Mouse (Mus musculus): ENCODE measurements around the gene Fras1. TPM values are rescaled to one million over a fixed set of nuclear protein-coding genes. Genes with fewer than 3 reads are reported as not detected.
A peak's percentile ranks its signal among the peaks of the same experiment; 100 is the strongest.

The Fras1 gene
- polyA plus RNA-seq, 1 experiment from 2014 or later, result 20.0 TPM

DNA sequence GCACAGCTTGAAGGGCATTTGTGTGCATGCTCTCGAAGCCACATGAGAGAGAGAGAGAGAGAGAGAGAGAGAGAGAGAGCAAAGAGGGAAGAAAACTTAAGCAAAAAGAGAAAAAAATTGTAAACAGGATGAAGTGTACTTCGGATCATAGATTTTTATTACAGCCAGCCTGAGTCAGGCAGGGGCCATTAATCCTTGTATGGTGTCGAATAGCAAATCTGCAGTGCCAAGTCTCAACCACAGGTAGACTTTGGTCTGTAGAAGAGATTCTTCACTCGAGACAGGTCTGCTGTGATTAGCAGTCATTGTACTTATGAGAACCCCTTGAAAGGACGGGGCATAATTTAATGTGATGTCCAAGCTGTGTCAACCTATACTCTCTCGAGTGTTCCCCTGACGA is 383.9 kb downstream of the Fras1 start:
- H3K4me2 ChIP-seq (replicated peaks; ENCODE audit: low read depth, low read length), result no peak overlapping the region
- H3K27me3 ChIP-seq (ENCODE audit: control insufficient read depth, insufficient read depth, low read length), result no peaks in the 10 kb centered on the region
- WGBS, result 93% methylated on average over 7 of the region's 7 CpGs
- no peaks in the 10 kb centered on the region for H3K4me1 ChIP-seq (replicated peaks; ENCODE audit: control insufficient read depth, insufficient read depth, low read length)
- H3K4me3 ChIP-seq (ENCODE audit: low read depth, low read length), result no peak overlapping the region
- DNase-seq (ENCODE audit: low spot score) (no peak), ATAC-seq (ENCODE audit: low FRiP score) (no peak)
- H3K9me3 ChIP-seq (ENCODE audit: control insufficient read depth, low read length), result no peaks in the 10 kb centered on the region
- H3K9ac ChIP-seq (ENCODE audit: low read depth, low read length), result no peak overlapping the region
- H3K27ac ChIP-seq (ENCODE audit: low read depth, low read length), result no peak overlapping the region
- H3K36me3 ChIP-seq (ENCODE audit: control insufficient read depth, insufficient read depth, low read length), result no peaks in the 10 kb centered on the region

DNA sequence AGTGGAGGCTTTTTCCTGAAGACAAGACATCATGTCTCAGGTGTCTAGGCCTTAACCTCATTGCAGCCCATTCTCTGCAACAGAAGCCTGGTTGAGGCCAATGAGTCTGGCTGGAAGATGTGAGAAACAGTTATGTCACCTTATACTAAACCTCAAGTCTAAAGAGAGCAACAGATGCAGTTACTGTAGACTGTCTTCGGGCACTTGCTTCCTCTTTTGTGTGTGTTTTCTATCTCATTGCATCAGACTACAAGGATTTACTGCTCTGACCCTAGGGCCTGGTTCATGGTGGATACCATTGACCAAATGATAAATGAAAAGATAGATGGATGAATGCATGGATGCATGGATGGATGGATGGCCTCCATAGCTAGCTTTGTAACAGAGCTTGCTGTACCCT is 388.3 kb downstream of the Fras1 start:
- Histone ChIP-seq H3K4me2 (replicated peaks; ENCODE audit: low read depth, low read length) (no peak overlapping the region), H3K9ac (ENCODE audit: low read depth, low read length) (no peak overlapping the region), H3K4me1 (replicated peaks; ENCODE audit: control insufficient read depth, insufficient read depth, low read length) (no peaks in the 10 kb centered on the region), H3K27me3 (ENCODE audit: control insufficient read depth, insufficient read depth, low read length) (no peaks in the 10 kb centered on the region), H3K27ac (ENCODE audit: low read depth, low read length) (no peak overlapping the region), H3K4me3 (ENCODE audit: low read depth, low read length) (no peak overlapping the region), H3K36me3 (ENCODE audit: control insufficient read depth, insufficient read depth, low read length) (no peaks in the 10 kb centered on the region), H3K9me3 (ENCODE audit: control insufficient read depth, low read length) (no peaks in the 10 kb centered on the region)
- no peak for ATAC-seq (ENCODE audit: low FRiP score)
- 87% methylated on average over 1 of the region's 1 CpGs for WGBS
- DNase-seq (ENCODE audit: low spot score), result no peak

DNA sequence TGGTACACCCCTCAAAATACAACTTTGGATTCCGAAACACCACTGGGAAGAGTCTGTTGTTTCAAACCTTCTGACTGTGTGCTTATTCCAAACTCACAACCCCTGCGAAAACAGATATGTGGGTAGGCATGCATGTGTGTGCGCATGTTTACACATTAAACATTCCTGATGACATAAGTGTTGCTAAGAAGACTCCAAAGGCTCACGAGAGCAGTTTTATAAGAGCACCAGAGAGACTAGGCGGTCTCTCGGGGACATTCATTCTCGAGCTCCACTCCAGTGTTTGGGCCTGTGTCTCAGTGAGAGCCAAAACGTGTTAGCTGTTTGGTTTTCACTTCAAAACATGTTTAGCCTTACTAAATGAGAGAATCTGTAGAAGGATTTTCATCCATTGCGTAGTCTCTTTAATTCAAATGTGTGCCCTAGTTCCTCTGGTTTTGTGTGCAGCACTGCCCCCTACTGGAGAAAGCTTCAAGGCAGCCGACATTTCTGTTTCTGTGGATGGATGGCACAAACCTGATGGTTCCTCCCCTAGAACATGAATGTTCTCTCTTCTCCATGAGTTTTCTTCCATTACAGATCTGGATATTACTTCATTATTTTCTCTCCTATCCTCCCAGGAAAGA is 395.2 kb downstream of the Fras1 start:
- H3K9ac ChIP-seq (ENCODE audit: low read depth, low read length), result no peak overlapping the region
- H3K27ac ChIP-seq (ENCODE audit: low read depth, low read length), result no peak overlapping the region
- H3K27me3 ChIP-seq (ENCODE audit: control insufficient read depth, insufficient read depth, low read length), result no peaks in the 10 kb centered on the region
- 66% methylated on average over 10 of the region's 10 CpGs for WGBS
- no peak overlapping the region for H3K4me2 ChIP-seq (replicated peaks; ENCODE audit: low read depth, low read length)
- no peaks in the 10 kb centered on the region for H3K9me3 ChIP-seq (ENCODE audit: control insufficient read depth, low read length)
- H3K36me3 ChIP-seq (ENCODE audit: control insufficient read depth, insufficient read depth, low read length), result no peaks in the 10 kb centered on the region
- ATAC-seq (ENCODE audit: low FRiP score), result no peak
- H3K4me1 ChIP-seq (replicated peaks; ENCODE audit: control insufficient read depth, insufficient read depth, low read length), result no peaks in the 10 kb centered on the region
- peak; percentile 87 for DNase-seq (ENCODE audit: low spot score)
- H3K4me3 ChIP-seq (ENCODE audit: low read depth, low read length), result no peak overlapping the region

DNA sequence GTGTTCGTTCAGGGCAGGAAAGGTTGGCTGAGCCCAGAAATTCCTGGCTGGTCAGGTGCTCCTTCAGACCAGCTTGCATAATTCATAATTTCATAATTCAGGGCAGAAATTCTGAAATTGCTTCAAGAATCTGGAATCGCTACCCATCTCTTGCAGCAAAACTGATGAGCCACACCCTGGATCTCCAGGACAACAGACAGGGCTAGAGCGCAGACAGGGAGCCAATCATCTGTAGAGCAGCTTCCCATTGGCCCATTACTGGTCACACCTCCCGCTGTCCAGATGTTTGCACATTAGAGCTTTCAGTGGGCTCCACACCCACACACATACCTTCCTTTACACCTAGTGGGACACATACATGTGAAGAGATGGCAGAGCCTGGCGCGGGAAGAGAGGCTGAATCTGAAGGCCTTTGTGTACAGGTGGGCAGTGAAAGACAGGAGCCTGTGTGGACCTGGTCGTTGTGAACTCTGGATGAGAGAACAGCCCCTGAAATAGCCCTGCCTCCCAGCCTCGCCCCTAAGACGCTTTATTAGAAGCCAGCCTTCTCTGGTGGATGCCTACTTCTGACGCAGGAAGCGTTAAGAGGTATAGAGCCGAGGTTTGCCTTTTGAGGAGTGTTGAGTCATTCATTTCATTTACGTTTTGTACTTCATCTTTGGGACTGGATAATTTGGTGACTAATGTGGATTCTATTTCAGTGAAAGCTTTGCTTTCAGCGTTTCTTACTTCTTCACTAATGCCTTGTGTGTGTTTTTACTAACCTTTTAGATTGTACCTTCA is 409.9 kb downstream of the Fras1 start:
- WGBS, result 89% methylated on average over 14 of the region's 14 CpGs
- H3K27me3 ChIP-seq (ENCODE audit: control insufficient read depth, insufficient read depth, low read length), result no peaks in the 10 kb centered on the region
- H3K27ac ChIP-seq (ENCODE audit: low read depth, low read length), result no peak overlapping the region
- DNase-seq (ENCODE audit: low spot score) (no peak), ATAC-seq (ENCODE audit: low FRiP score) (no peak)
- H3K9me3 ChIP-seq (ENCODE audit: control insufficient read depth, low read length), result no peaks in the 10 kb centered on the region
- H3K4me2 ChIP-seq (replicated peaks; ENCODE audit: low read depth, low read length), result no peak overlapping the region
- H3K4me1 ChIP-seq (replicated peaks; ENCODE audit: control insufficient read depth, insufficient read depth, low read length), result no peaks in the 10 kb centered on the region
- H3K9ac ChIP-seq (ENCODE audit: low read depth, low read length), result no peak overlapping the region
- H3K4me3 ChIP-seq (ENCODE audit: low read depth, low read length), result no peak overlapping the region
- no peaks in the 10 kb centered on the region for H3K36me3 ChIP-seq (ENCODE audit: control insufficient read depth, insufficient read depth, low read length)

DNA sequence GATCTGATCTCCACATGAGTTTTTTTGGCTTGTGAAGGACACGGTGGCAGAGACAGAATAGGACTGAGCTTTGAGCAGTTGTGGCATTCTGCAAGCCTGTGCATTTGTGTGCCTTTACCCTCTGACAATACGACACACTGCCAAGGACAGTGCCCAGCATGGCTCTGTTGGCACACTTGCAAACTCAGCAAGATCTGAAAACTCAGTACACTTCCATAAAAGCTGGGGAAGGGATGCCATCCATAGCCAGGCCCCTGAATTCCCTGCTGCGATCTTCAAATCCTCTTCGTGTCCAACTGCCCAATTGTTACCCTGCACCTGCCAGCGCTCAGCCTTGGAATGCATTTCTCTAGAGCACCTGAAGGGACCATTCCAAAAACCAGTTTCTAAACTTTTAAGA is 411.3 kb downstream of the Fras1 start:
- no peaks in the 10 kb centered on the region for H3K9me3 ChIP-seq (ENCODE audit: control insufficient read depth, low read length)
- no peak for DNase-seq (ENCODE audit: low spot score)
- WGBS, result 91% methylated on average over 5 of the region's 5 CpGs
- no peak for ATAC-seq (ENCODE audit: low FRiP score)
- H3K4me1 ChIP-seq (replicated peaks; ENCODE audit: control insufficient read depth, insufficient read depth, low read length), result no peaks in the 10 kb centered on the region
- H3K27ac ChIP-seq (ENCODE audit: low read depth, low read length), result no peak overlapping the region
- no peak overlapping the region for H3K4me3 ChIP-seq (ENCODE audit: low read depth, low read length)
- H3K36me3 ChIP-seq (ENCODE audit: control insufficient read depth, insufficient read depth, low read length), result no peaks in the 10 kb centered on the region
- no peaks in the 10 kb centered on the region for H3K27me3 ChIP-seq (ENCODE audit: control insufficient read depth, insufficient read depth, low read length)
- no peak overlapping the region for H3K4me2 ChIP-seq (replicated peaks; ENCODE audit: low read depth, low read length)
- no peak overlapping the region for H3K9ac ChIP-seq (ENCODE audit: low read depth, low read length)

DNA sequence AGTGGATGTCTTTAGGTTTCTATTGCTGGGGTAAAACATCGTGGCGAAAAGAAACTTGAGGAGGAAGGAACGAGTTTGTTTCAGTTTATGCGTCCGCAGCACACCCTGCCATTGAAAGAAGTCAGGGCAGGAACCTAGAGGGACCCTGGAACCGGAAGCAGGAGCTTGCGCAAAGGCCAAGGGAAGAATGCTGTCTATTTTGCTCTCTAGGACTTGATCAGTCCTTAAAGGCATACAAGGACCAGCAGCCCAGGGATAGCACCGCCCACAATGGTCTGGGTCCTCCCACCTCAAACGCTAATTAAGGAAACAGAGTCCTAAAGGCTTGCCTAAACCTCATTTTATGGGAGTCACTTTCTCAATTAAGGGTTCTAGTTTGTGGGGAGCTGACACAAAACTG is 418.7 kb downstream of the Fras1 start:
- WGBS, result 68% methylated on average over 9 of the region's 9 CpGs

DNA sequence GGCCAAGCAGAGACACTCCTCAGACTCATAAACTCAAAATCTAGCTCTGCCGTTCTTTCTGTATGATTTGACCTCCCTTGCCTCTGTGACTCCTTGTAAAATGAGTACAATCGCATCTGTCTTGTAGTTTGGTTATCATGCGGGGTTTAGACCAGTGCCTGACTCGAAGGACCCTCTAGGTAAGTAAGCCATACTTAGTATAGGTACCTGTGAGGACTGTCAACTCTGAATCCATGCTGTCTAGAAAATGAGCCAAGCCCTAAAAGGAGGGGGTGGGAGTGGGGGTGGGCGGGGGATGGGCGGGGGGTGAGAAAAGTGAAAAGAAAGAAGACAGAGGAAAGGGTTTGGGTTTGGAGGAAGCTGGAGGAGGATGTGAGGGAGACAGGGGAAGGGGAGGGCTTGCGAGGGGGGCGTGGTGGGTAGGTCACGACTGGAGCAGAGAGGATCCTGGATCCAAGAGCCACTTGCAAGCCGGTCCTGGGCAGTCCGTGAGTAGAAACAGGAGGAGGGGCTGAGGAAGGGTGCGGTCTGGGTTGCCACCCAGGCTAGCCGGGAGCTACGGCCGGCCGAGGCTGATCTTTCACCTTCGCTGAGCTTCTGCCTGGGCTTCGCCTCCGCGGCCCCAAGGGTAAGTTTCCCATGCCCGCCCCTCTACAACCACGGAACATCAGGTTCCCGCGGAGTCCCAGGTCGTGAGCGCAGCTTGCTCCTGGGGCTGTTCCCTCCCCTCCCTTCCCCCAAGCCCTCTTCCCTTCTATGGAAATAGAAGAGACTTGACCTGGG is 419.4 kb downstream of the Fras1 start, which contains the start of gene Anxa3:
Anxa3 (plus strand) TSS at position 404 of the 783 bp plus-strand sequence.
- peak within 1 kb of the TSS; percentile 31 for H3K4me3 ChIP-seq (ENCODE audit: low read depth, low read length)
- no peaks in the 10 kb centered on the region for H3K9me3 ChIP-seq (ENCODE audit: control insufficient read depth, low read length)
- DNase-seq (ENCODE audit: low spot score), result peak; percentile 43
- H3K9ac ChIP-seq (ENCODE audit: low read depth, low read length), result 0 out of 2 replicates have a peak within 1 kb of the TSS, but pooled peaks have one; percentile 33
- no peaks in the 10 kb centered on the region for H3K27me3 ChIP-seq (ENCODE audit: control insufficient read depth, insufficient read depth, low read length)
- H3K27ac ChIP-seq (ENCODE audit: low read depth, low read length), result no peak within 1 kb of the TSS
- ATAC-seq (ENCODE audit: low FRiP score), result peak; percentile 80
- 11% methylated on average over 25 of the region's 26 CpGs for WGBS
- peak within 1 kb of the TSS; percentile 60 for H3K4me2 ChIP-seq (replicated peaks; ENCODE audit: low read depth, low read length)
- H3K36me3 ChIP-seq (ENCODE audit: control insufficient read depth, insufficient read depth, low read length), result no peaks in the 10 kb centered on the region
- H3K4me1 ChIP-seq (replicated peaks; ENCODE audit: control insufficient read depth, insufficient read depth, low read length), result no peaks in the 10 kb centered on the region

More for the DNA sequence above, 418.7 kb downstream of the Fras1 start:
- Histone ChIP-seq H3K9me3 (ENCODE audit: control insufficient read depth, low read length) (no peaks in the 10 kb centered on the region), H3K36me3 (ENCODE audit: control insufficient read depth, insufficient read depth, low read length) (no peaks in the 10 kb centered on the region), H3K4me1 (replicated peaks; ENCODE audit: control insufficient read depth, insufficient read depth, low read length) (no peaks in the 10 kb centered on the region), H3K4me3 (ENCODE audit: low read depth, low read length) (no peak overlapping the region), H3K27me3 (ENCODE audit: control insufficient read depth, insufficient read depth, low read length) (no peaks in the 10 kb centered on the region), H3K9ac (ENCODE audit: low read depth, low read length) (no peak overlapping the region), H3K4me2 (replicated peaks; ENCODE audit: low read depth, low read length) (no peak overlapping the region), H3K27ac (ENCODE audit: low read depth, low read length) (no peak overlapping the region)
- no peak for DNase-seq (ENCODE audit: low spot score)
- no peak for ATAC-seq (ENCODE audit: low FRiP score)

DNA sequence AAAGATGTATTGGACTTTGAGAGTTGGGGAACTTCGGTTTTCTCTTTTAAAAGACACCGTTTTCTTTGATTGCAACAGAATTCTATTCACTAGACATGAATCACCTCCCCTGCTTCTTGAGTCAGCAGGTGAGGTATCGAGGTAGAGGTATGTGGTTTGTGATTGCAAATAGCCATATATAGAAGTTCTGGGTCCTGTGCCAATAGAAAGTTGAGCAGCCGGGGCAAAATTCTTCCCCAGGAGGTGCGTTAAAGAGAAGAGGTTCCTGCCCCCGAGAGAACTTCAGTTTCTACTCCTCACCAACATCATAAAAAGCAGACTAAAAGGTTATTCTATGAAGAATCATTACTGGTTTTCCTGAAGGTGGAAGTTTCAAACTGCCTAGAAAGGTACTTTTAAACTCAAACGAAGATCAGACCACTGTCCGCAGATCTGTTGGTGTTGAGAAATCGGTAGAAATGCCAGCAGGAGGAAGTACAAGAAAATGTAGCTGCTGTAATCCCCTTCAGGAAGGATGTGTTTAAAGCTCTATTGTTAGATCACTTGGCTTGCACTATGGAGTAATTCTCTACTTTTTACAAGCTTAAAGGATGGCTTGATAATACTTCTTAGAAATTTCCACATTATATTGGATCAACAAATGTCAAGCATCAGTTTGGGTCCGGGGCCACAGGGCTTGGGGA is 420.3 kb downstream of the Fras1 start:
- Histone ChIP-seq H3K27me3 (ENCODE audit: control insufficient read depth, insufficient read depth, low read length) (no peaks in the 10 kb centered on the region), H3K4me2 (replicated peaks; ENCODE audit: low read depth, low read length) (no peak overlapping the region), H3K27ac (ENCODE audit: low read depth, low read length) (no peak overlapping the region), H3K9me3 (ENCODE audit: control insufficient read depth, low read length) (no peaks in the 10 kb centered on the region), H3K36me3 (ENCODE audit: control insufficient read depth, insufficient read depth, low read length) (no peaks in the 10 kb centered on the region), H3K4me3 (ENCODE audit: low read depth, low read length) (no peak overlapping the region), H3K9ac (ENCODE audit: low read depth, low read length) (no peak overlapping the region), H3K4me1 (replicated peaks; ENCODE audit: control insufficient read depth, insufficient read depth, low read length) (no peaks in the 10 kb centered on the region)
- DNase-seq (ENCODE audit: low spot score) (no peak), ATAC-seq (ENCODE audit: low FRiP score) (no peak)
- 60% methylated on average over 10 of the region's 10 CpGs for WGBS

Data from hindbrain, embryonic 11.5 days (tissue).